Mouse (Mus musculus) heart, adult 2 months (tissue): ENCODE results near the gene Olfr713. TPM values are rescaled to one million over a fixed set of nuclear protein-coding genes. Genes with fewer than 3 reads are reported as not detected.

Source experiments
- DNase-seq, 2 experiments: peaks; one replicate each; pipeline ENCODE4 v3.0.0; 2021
- H3K27ac ChIP-seq: fragments of 200-600 bp; 2 replicates; pipeline ENCODE4 v1.8.1; 2022
- H3K27me3 ChIP-seq: fragments of 200-500 bp; 2 replicates; pipeline ENCODE4 v1.6.1; 2012; ENCODE audit warnings: mild to moderate bottlenecking, low read length, inconsistent platforms, mixed read lengths; ENCODE audit not compliant: control insufficient read depth, insufficient read depth
- H3K36me3 ChIP-seq: fragments of 200-500 bp; 2 replicates; pipeline ENCODE4 v1.6.1; 2012; ENCODE audit warnings: low read length, inconsistent platforms; ENCODE audit not compliant: control insufficient read depth, insufficient read depth
- H3K4me1 ChIP-seq: fragments of 200-500 bp; 2 replicates; pipeline ENCODE4 v1.6.1; 2011; ENCODE audit warnings: low read length; ENCODE audit not compliant: control insufficient read depth, insufficient read depth
- H3K4me3 ChIP-seq: fragments of 200-600 bp; 2 replicates; pipeline ENCODE4 v1.8.1; 2022
- H3K79me2 ChIP-seq: fragments of 200-500 bp; replicated peaks from 2 replicates; pipeline ENCODE4 v1.6.1; 2012; ENCODE audit warnings: mild to moderate bottlenecking, inconsistent platforms, low read length, moderate library complexity, mixed read lengths; ENCODE audit not compliant: control insufficient read depth, insufficient read depth
- H3K9ac ChIP-seq: fragments of 200-500 bp; 2 replicates; pipeline ENCODE4 v1.6.1; 2012; ENCODE audit warnings: low read depth, mild to moderate bottlenecking, control low read depth, inconsistent platforms, low read length, mixed read lengths
- CTCF ChIP-seq: fragments of 200-600 bp; IDR thresholded peaks from 2 replicates; pipeline ENCODE4 v1.8.1; 2022; ENCODE audit warnings: antibody characterized with exemption, mild to moderate bottlenecking, moderate library complexity
- EP300 ChIP-seq: fragments of 200-500 bp; IDR thresholded peaks from 2 replicates; pipeline ENCODE4 v1.6.1; 2011; ENCODE audit warnings: low read depth, low read length, control low read depth; ENCODE audit not compliant: insufficient read depth
- POLR2A ChIP-seq: fragments of 200-500 bp; IDR thresholded peaks from 2 replicates; pipeline ENCODE4 v1.6.1; 2011; ENCODE audit warnings: mild to moderate bottlenecking, low read depth, low read length, control low read depth; ENCODE audit not compliant: insufficient read depth
- WGBS: fragments of 180-500 bp; shearing (Covaris S2); methylation state at CpG from one replicate; pipeline ENCODE4 v1.1.7; 2018; 5-methylcytosine and 5-hydroxymethylcytosine counted together
- intact Hi-C: fragments of 180-260 bp; cut with DNase I; formaldehyde crosslinking; loops from one replicate; pipeline ENCODE4 v1.15.1; 2025
- polyA plus RNA-seq: library from polyadenylated mRNA; depleted of rRNA; stranded (reverse); fragments of >200 nt; gene quantifications from 2 replicates; pipeline ENCODE4 v1.2.3, GENCODE M21; 2012; rRNA removed
- total RNA-seq, 2 experiments: library from RNA; stranded (reverse); gene quantifications; 2 replicates each; pipeline ENCODE4 v1.2.3; 2021

Olfr713 gene
- total and polyA plus RNA-seq, 3 experiments: not detected

DNA sequence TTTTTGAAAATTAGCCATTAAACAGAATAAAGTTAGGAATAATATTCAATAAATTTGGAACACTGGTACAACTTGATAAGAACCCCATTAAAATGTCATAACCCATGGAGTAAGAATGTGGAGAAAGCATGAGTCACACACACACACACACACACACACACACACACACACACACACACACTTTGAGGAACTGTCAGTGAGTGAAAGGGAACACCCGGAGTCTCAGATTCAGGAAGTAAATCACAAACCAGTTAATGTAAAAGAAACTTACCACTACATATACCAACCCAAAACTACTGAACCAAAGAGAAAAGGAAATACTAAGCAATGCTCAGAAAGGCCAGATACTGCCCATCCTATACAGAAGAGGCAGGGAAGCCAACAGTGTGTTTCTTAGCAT is 13.4 kb downstream of the Olfr713 start:
- Histone ChIP-seq H3K4me1 (no peaks in the 10 kb centered on the region), H3K27ac (no peak overlapping the region), H3K4me3 (no peak overlapping the region), H3K36me3 (no peaks in the 10 kb centered on the region), H3K79me2 (no peaks in the 10 kb centered on the region), H3K9ac (no peak overlapping the region), H3K27me3 (no peaks in the 10 kb centered on the region)
- TF ChIP-seq EP300 (no peak), POLR2A (no peak), CTCF (no peak)
- 44% methylated on average over 1 of the region's 1 CpGs for WGBS
- DNase-seq: no peak
- intact Hi-C loops: no loop called here

DNA sequence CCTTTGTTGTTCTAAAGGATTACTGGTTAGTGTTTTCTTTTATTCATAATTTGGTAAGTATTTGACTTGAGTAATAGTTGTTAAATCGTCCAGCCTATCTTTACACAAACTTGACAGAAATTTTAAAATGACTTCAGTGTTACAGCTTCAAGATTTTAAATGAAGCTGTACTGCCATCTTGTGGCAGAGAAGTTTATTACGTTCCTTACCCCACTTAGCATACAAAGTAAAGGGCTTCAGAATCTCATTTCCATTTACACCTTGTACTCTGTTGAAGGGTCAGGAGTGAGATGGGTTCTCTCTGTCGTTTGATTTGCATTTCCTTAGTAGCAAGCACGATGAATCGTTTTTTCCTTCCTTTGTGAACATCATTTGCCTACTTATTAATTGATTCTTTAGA is 14.9 kb downstream of the Olfr713 start:
- no peaks in the 10 kb centered on the region for H3K79me2 ChIP-seq
- no peak for DNase-seq
- H3K27me3 ChIP-seq: no peaks in the 10 kb centered on the region
- no peaks in the 10 kb centered on the region for H3K4me1 ChIP-seq
- H3K36me3 ChIP-seq: no peaks in the 10 kb centered on the region
- no peak overlapping the region for H3K9ac ChIP-seq
- intact Hi-C loops: no loop called here
- WGBS: 3% methylated on average over 5 of the region's 5 CpGs
- H3K4me3 ChIP-seq: no peak overlapping the region
- no peak for TF ChIP-seq POLR2A
- TF ChIP-seq CTCF: peak; percentile 79
- TF ChIP-seq EP300: no peak
- H3K27ac ChIP-seq: no peak overlapping the region

DNA sequence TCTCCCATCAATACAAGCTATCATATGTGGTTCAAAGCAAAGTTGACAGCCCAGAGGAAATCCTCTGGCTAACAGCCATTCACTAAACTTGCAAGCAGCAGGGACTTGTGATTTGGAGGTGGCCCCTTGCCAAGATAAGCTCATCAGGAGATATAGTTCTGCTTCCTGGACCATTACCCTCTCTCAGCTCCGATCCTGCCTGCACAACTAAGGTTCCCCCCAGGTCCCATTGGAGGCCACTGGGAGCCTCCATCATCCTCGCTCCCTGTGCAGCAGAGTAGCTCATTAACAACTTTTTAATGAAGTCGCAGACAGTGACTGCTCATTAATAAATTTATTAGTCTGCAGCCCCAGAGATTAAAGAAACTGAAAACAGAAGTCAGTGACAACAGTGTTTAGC is 16.6 kb downstream of the Olfr713 start:
- 18% methylated on average over 3 of the region's 3 CpGs for WGBS
- DNase-seq: no peak
- Histone ChIP-seq H3K27me3 (no peaks in the 10 kb centered on the region), H3K79me2 (no peaks in the 10 kb centered on the region), H3K27ac (no peak overlapping the region), H3K9ac (no peak overlapping the region), H3K4me1 (no peaks in the 10 kb centered on the region), H3K4me3 (no peak overlapping the region), H3K36me3 (no peaks in the 10 kb centered on the region)
- TF ChIP-seq EP300: no peak
- TF ChIP-seq POLR2A: no peak
- no peak for TF ChIP-seq CTCF
- intact Hi-C loops: no loop called here

DNA sequence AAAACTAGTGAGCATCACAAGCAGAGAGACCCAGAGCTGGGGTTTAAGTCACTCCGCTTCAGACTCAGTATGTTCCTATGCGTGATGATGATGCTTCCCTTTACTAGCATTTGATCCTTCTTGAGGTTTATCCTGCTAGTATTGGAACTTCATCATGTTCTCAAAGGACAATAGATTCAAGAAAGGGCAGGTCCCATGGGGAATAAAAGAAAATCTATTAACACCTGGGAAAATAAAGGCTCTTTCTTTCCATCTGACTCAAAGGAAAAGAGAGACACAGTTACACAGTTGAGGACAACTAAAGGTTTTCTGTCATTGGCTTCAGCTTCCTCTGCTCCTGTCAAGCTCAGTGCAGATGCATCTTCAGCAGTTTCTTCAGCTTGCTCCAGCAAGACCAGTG is 39.7 kb downstream of the Olfr713 start, which contains the start of gene Olfr714:
Gene Olfr714 (plus strand): TSS at position 301 of the 400 bp plus-strand sequence.
- Histone ChIP-seq H3K9ac (no peak within 1 kb of the TSS), H3K27me3 (no peaks in the 10 kb centered on the region), H3K79me2 (no peaks in the 10 kb centered on the region), H3K4me1 (no peaks in the 10 kb centered on the region), H3K27ac (no peak within 1 kb of the TSS), H3K4me3 (no peak within 1 kb of the TSS), H3K36me3 (no peaks in the 10 kb centered on the region)
- no peak for TF ChIP-seq CTCF
- TF ChIP-seq EP300: no peak
- TF ChIP-seq POLR2A: no peak
- no peak for DNase-seq
- intact Hi-C loops: loop anchor here (10.0 kb wide), 1 partner anchor 56 kb away; no protein-coding TSS in a partner anchor
- 89% methylated on average over 2 of the region's 2 CpGs for WGBS

Other genes with a start within 250 kb of the Olfr713 start
- not detected for gene Olfr699, start 238.0 kb upstream of the Olfr713 start, total RNA-seq
- not detected in 2 replicates for gene Olfr699, start 238.0 kb upstream of the Olfr713 start, polyA plus RNA-seq
- not detected for gene Olfr700, start 222.3 kb upstream of the Olfr713 start, total RNA-seq
- not detected in 2 replicates for gene Olfr700, start 222.3 kb upstream of the Olfr713 start, polyA plus RNA-seq
- gene Olfr701, start 217.0 kb upstream of the Olfr713 start, total RNA-seq: not detected
- not detected in 2 replicates for gene Olfr701, start 217.0 kb upstream of the Olfr713 start, polyA plus RNA-seq
- gene Olfr702, start 197.3 kb upstream of the Olfr713 start, total RNA-seq: not detected
- gene Olfr702, start 197.3 kb upstream of the Olfr713 start, polyA plus RNA-seq: not detected in 2 replicates
- not detected for gene Olfr703, start 187.8 kb upstream of the Olfr713 start, total RNA-seq
- not detected in 2 replicates for gene Olfr703, start 187.8 kb upstream of the Olfr713 start, polyA plus RNA-seq
- not detected for gene Olfr704, start 168.0 kb upstream of the Olfr713 start, total RNA-seq
- not detected in 2 replicates for gene Olfr704, start 168.0 kb upstream of the Olfr713 start, polyA plus RNA-seq
- not detected for gene Olfr705, start 154.3 kb upstream of the Olfr713 start, total RNA-seq
- not detected in 2 replicates for gene Olfr705, start 154.3 kb upstream of the Olfr713 start, polyA plus RNA-seq
- gene Olfr706, start 143.0 kb upstream of the Olfr713 start, total RNA-seq: not detected
- gene Olfr706, start 143.0 kb upstream of the Olfr713 start, polyA plus RNA-seq: not detected in 2 replicates
- not detected for gene Olfr707, start 129.9 kb upstream of the Olfr713 start, total RNA-seq
- not detected in 2 replicates for gene Olfr707, start 129.9 kb upstream of the Olfr713 start, polyA plus RNA-seq
- gene Olfr1532-ps1, start 123.2 kb upstream of the Olfr713 start, total RNA-seq: not detected
- gene Olfr1532-ps1, start 123.2 kb upstream of the Olfr713 start, polyA plus RNA-seq: not detected in 2 replicates
- not detected for gene Olfr709-ps1, start 99.0 kb upstream of the Olfr713 start, total RNA-seq
- gene Olfr709-ps1, start 99.0 kb upstream of the Olfr713 start, polyA plus RNA-seq: not detected in 2 replicates
- gene Olfr710, start 82.9 kb upstream of the Olfr713 start, total RNA-seq: not detected
- not detected in 2 replicates for gene Olfr710, start 82.9 kb upstream of the Olfr713 start, polyA plus RNA-seq
- not detected for gene Olfr6, start 67.2 kb upstream of the Olfr713 start, total RNA-seq
- gene Olfr6, start 67.2 kb upstream of the Olfr713 start, polyA plus RNA-seq: not detected in 2 replicates
- gene Olfr711, start 55.7 kb upstream of the Olfr713 start, total RNA-seq: not detected
- gene Olfr711, start 55.7 kb upstream of the Olfr713 start, polyA plus RNA-seq: not detected in 2 replicates
- gene Olfr2, start 25.1 kb upstream of the Olfr713 start, total RNA-seq: not detected
- gene Olfr2, start 25.1 kb upstream of the Olfr713 start, polyA plus RNA-seq: not detected in 2 replicates
- gene Olfr714, start 39.8 kb downstream of the Olfr713 start, total RNA-seq: not detected
- gene Olfr714, start 39.8 kb downstream of the Olfr713 start, polyA plus RNA-seq: not detected in 2 replicates
- gene Olfr17, start 62.0 kb downstream of the Olfr713 start, total RNA-seq: not detected
- gene Olfr17, start 62.0 kb downstream of the Olfr713 start, polyA plus RNA-seq: not detected in 2 replicates
- not detected for gene Olfr715b, start 79.2 kb downstream of the Olfr713 start, total RNA-seq
- gene Olfr715b, start 79.2 kb downstream of the Olfr713 start, polyA plus RNA-seq: not detected in 2 replicates
- not detected for gene Olfr715, start 99.9 kb downstream of the Olfr713 start, total RNA-seq
- gene Olfr715, start 99.9 kb downstream of the Olfr713 start, polyA plus RNA-seq: not detected in 2 replicates
- gene Olfr716, start 107.2 kb downstream of the Olfr713 start, total RNA-seq: not detected
- gene Olfr716, start 107.2 kb downstream of the Olfr713 start, polyA plus RNA-seq: not detected in 2 replicates
- gene Nlrp14, start 135.8 kb downstream of the Olfr713 start, total RNA-seq: not detected
- not detected in 2 replicates for gene Nlrp14, start 135.8 kb downstream of the Olfr713 start, polyA plus RNA-seq
- gene Rbmxl2, start 178.3 kb downstream of the Olfr713 start, total RNA-seq: not detected
- not detected in 2 replicates for gene Rbmxl2, start 178.3 kb downstream of the Olfr713 start, polyA plus RNA-seq